Comparison of ENCODE assay signal across 18 mouse cellular contexts in genomic region chr12:44859454-44859853, GRCm38 (mm10).
DNase-seq lines count a peak whose midpoint lies in the region; ATAC-seq lines count a peak whose summit lies in the region.
"Had no signal": no experiment of that assay in that cellular context is flagged by ENCODE, and none has a peak within 500 bp of the region (broad histone marks: within the 10 kb centered on the region; RNA-seq: fewer than 3 reads in every experiment).

No protein-coding gene starts in this region.

- DNase-seq in heart, adult 18-20 months, result peak; percentile 57 to 85
- peak; percentile 4 for DNase-seq in lung, postnatal 36 days
- DNase-seq in lung, postnatal 14 days, result no peak
- peak; percentile 51 to 53 for DNase-seq in heart, postnatal 10 days
- DNase-seq in spleen, adult 18-20 months, result no peak
- DNase-seq: adrenal gland, adult 2 months; cerebellum, adult 9-11 months; lung, adult 2 months; retina, postnatal 1 day; thymus, postnatal 25 days had no signal

- H3K9ac ChIP-seq in heart, embryonic 11.5 days (ENCODE audit: low read depth, low read length), result no peak overlapping the region
- H3K9ac ChIP-seq: embryonic facial prominence, embryonic 12.5 days; forebrain, embryonic 15.5 days; hindbrain, embryonic 15.5 days; limb, embryonic 12.5 days had no signal

- H3K27ac ChIP-seq in heart, embryonic 11.5 days (ENCODE audit: low read depth, low read length), result no peak overlapping the region
- H3K27ac ChIP-seq: embryonic facial prominence, embryonic 12.5 days; forebrain, embryonic 15.5 days; hindbrain, embryonic 15.5 days; limb, embryonic 12.5 days had no signal

- H3K4me2 ChIP-seq in heart, embryonic 11.5 days, result no peak overlapping the region
- H3K4me2 ChIP-seq: embryonic facial prominence, embryonic 12.5 days; forebrain, embryonic 15.5 days; hindbrain, embryonic 15.5 days; limb, embryonic 12.5 days; midbrain, embryonic 11.5 days had no signal

- peaks cover 10% of the 10 kb centered on the region; the same call in 1 of the 2 replicates for H3K4me1 ChIP-seq in heart, embryonic 11.5 days (ENCODE audit: control insufficient read depth, insufficient read depth, low read length)
- H3K4me1 ChIP-seq: embryonic facial prominence, embryonic 12.5 days; forebrain, embryonic 15.5 days had no signal

- 62% methylated on average over 5 of the region's 5 CpGs for WGBS in heart, embryonic 11.5 days (ENCODE audit: insufficient replicate concordance)

- H3K36me3 ChIP-seq in heart, embryonic 11.5 days (ENCODE audit: control insufficient read depth, insufficient read depth, low read length), result no peaks in the 10 kb centered on the region
- H3K36me3 ChIP-seq: embryonic facial prominence, embryonic 12.5 days; forebrain, embryonic 15.5 days; hindbrain, embryonic 15.5 days; limb, embryonic 12.5 days had no signal

- H3K9me3 ChIP-seq in heart, embryonic 11.5 days (replicated peaks; ENCODE audit: control insufficient read depth, low read length), result no peaks in the 10 kb centered on the region
- H3K9me3 ChIP-seq: embryonic facial prominence, embryonic 12.5 days; forebrain, embryonic 15.5 days; hindbrain, embryonic 15.5 days; limb, embryonic 12.5 days had no signal

- no peak overlapping the region for H3K4me3 ChIP-seq in heart, embryonic 11.5 days (ENCODE audit: low read depth, low read length)
- H3K4me3 ChIP-seq: embryonic facial prominence, embryonic 12.5 days; forebrain, embryonic 15.5 days; hindbrain, embryonic 15.5 days; limb, embryonic 12.5 days had no signal

- ATAC-seq in heart, embryonic 11.5 days (replicated peaks; ENCODE audit: insufficient number of reproducible peaks, low FRiP score, low TSS enrichment), result no peak
- ATAC-seq in frontal cortex, adult (ENCODE audit: low TSS enrichment), result no peak
- ATAC-seq: forebrain, embryonic 15.5 days; intestine, embryonic 16.5 days had no signal

- intact Hi-C loops in heart, postnatal 10 days (cut with DNase I), result loop anchor here (2.0 kb wide), 1 partner anchor 69 kb away; no protein-coding TSS in a partner anchor

- H3K27me3 ChIP-seq in heart, embryonic 11.5 days (ENCODE audit: control insufficient read depth, insufficient read depth, low read length), result no peaks in the 10 kb centered on the region
- H3K27me3 ChIP-seq: embryonic facial prominence, embryonic 12.5 days; forebrain, embryonic 15.5 days; hindbrain, embryonic 15.5 days; limb, embryonic 12.5 days had no signal

Comparison
In these comparisons a context has a peak if more than half of its experiments do, and no peak if none do; other contexts are left out.
1. DNase-seq: peak in heart, adult 18-20 months (2 of 2), lung, postnatal 36 days (single experiment) and heart, postnatal 10 days (2 of 2); none in lung, postnatal 14 days (single experiment) and spleen, adult 18-20 months (0 of 2).